Mouse (Mus musculus) testis, adult 2 months (tissue): ENCODE measurements at regions not wholly inside any gene's neighbourhood (a gene's known extent, or its start where the extent isn't known, plus 50 kb on each side); places are given as distances from the start of the nearest gene placed in this dataset.

Experiments
- H3K27ac ChIP-seq: fragments of 200-500 bp; 2 replicates; pipeline ENCODE4 v1.5.1; 2012; ENCODE audit warnings: low read depth, low read length; ENCODE audit not compliant: control insufficient read depth, insufficient read depth
- H3K27me3 ChIP-seq: fragments of 200-500 bp; 2 replicates; pipeline ENCODE4 v1.6.1; 2012; ENCODE audit warnings: mild to moderate bottlenecking, low read length, moderate library complexity; ENCODE audit not compliant: control insufficient read depth, insufficient read depth
- H3K36me3 ChIP-seq: fragments of 200-500 bp; 2 replicates; pipeline ENCODE4 v1.6.1; 2012; ENCODE audit warnings: mild to moderate bottlenecking, low read length; ENCODE audit not compliant: control insufficient read depth, insufficient read depth
- H3K4me1 ChIP-seq: fragments of 200-500 bp; 2 replicates; pipeline ENCODE4 v1.6.1; 2012; ENCODE audit warnings: low read length; ENCODE audit not compliant: control insufficient read depth, insufficient read depth
- H3K4me3 ChIP-seq: fragments of 200-500 bp; 2 replicates; pipeline ENCODE4 v1.5.1; 2012; ENCODE audit warnings: low read depth, mild to moderate bottlenecking, low read length, moderate library complexity, mixed read lengths; ENCODE audit not compliant: control insufficient read depth
- CTCF ChIP-seq: fragments of 200-500 bp; IDR thresholded peaks from 2 replicates; pipeline ENCODE4 v1.5.1; 2012; ENCODE audit warnings: low read depth, mild to moderate bottlenecking, inconsistent platforms, low read length, moderate library complexity; ENCODE audit not compliant: control insufficient read depth, insufficient read depth, insufficient replicate concordance
- POLR2A ChIP-seq: fragments of 200-500 bp; IDR thresholded peaks from 2 replicates; pipeline ENCODE4 v1.6.1; 2012; ENCODE audit warnings: low read depth, mild to moderate bottlenecking, inconsistent platforms, low read length, moderate library complexity; ENCODE audit not compliant: control insufficient read depth

- Histone ChIP-seq H3K27me3 (no peaks in the 10 kb centered on the region), H3K4me3 (no peak overlapping the region), H3K27ac (no peak overlapping the region), H3K36me3 (no peaks in the 10 kb centered on the region), H3K4me1 (peaks cover 2% of the 10 kb centered on the region; the same call in 1 of the 2 replicates)
- TF ChIP-seq CTCF (no peak), POLR2A (no peak)
Observed at GRCm38 (mm10) chr3:149436944-149437343, 446.6 kb upstream of the Adgrl2 start.

GRCm38 (mm10) chr3:149436420-149436819 lies 446.1 kb upstream of the Adgrl2 start:
- H3K27me3 ChIP-seq, result no peaks in the 10 kb centered on the region
- H3K4me3 ChIP-seq, result no peak overlapping the region
- H3K36me3 ChIP-seq, result no peaks in the 10 kb centered on the region
- peaks cover 2% of the 10 kb centered on the region; the same call in 1 of the 2 replicates for H3K4me1 ChIP-seq
- no peak for TF ChIP-seq POLR2A
- no peak for TF ChIP-seq CTCF
- no peak overlapping the region for H3K27ac ChIP-seq

DNA sequence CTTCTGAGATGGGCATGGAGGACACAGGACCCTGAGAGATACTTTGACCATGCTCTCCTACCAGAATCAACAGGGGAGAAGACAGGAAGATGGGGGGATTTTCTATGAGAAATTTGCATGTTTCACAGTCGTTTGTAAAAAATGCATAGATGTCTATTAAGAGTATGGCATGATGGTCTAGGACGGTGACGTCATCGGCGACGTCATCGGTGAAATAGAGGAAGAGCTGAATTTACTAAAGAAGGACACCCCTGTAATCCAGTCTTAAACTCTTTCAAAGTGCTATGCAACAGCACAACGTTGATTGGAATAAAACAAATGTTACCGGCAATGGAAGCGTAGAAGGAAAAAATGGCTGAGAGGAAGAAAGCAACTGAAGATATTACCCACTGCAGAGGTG lies 441.4 kb upstream of the Adgrl2 start:
- no peak for TF ChIP-seq CTCF
- H3K4me3 ChIP-seq, result no peak overlapping the region
- no peak overlapping the region for H3K27ac ChIP-seq
- H3K4me1 ChIP-seq, result no peaks in the 10 kb centered on the region
- no peaks in the 10 kb centered on the region for H3K36me3 ChIP-seq
- H3K27me3 ChIP-seq, result no peaks in the 10 kb centered on the region

DNA sequence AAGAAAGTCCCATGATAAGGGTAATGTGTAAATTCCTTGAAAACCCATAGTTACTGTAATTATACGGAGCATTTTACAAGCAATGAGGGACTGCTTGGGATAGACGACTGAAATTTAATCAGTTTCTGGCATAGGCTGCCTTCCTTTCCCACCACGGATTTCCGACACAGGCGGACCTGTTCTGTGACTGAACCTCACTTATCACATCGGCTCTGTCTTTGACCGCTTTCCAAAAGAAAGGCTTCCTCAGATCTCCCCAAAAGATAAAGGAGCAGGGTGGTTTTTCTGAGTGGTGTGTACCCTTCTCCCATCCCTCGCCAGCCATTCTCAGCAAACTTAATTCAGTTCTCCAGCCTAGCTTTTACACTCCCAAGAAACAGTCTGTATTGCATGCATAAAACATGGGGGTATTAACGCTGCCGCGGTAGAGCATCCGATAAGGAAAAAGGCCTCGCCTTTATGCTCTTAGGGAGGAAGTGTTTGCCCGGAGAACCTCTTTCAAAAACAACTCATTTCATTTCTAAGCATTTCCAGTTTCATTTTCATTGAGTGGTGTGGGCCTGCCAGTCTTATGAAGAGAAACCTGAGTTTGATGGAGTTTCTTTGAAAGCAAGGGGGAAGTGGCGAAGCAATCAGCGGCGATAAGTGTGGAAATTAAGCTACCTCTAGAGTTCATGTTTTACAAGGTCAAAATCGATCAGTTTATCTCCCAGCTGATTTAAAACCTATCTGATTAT lies 435.8 kb upstream of the Adgrl2 start:
- Histone ChIP-seq H3K36me3 (no peaks in the 10 kb centered on the region), H3K4me3 (no peak overlapping the region), H3K27ac (no peak overlapping the region), H3K27me3 (no peaks in the 10 kb centered on the region), H3K4me1 (no peaks in the 10 kb centered on the region)
- TF ChIP-seq POLR2A (no peak), CTCF (no peak)

DNA sequence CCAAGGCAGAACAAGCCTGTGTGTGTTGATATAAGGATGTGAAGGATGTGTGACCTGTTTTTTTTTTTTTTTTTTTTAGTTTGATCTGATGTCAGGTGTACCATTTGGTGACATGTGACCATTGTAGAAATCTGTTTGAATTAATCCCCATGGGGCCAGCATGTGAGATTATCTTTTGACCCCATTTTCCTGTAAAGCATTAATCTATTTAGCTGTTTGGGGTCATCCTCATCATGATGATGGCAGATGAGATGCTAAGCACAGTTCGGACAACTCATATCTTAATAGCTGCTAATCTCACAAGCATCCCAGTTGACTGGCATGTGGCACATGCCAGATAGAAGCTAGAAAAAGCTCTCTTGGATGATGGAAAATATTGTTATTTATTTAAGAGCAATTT lies 434.0 kb upstream of the Adgrl2 start:
- Histone ChIP-seq H3K36me3 (no peaks in the 10 kb centered on the region), H3K4me1 (no peaks in the 10 kb centered on the region), H3K27me3 (no peaks in the 10 kb centered on the region), H3K27ac (no peak overlapping the region), H3K4me3 (no peak overlapping the region)
- TF ChIP-seq CTCF (no peak), POLR2A (no peak)

- H3K27ac ChIP-seq, result no peak overlapping the region
- no peak overlapping the region for H3K4me3 ChIP-seq
- no peaks in the 10 kb centered on the region for H3K36me3 ChIP-seq
- no peaks in the 10 kb centered on the region for H3K4me1 ChIP-seq
- no peak for TF ChIP-seq POLR2A
- TF ChIP-seq CTCF, result no peak
- H3K27me3 ChIP-seq, result no peaks in the 10 kb centered on the region
Observed at GRCm38 (mm10) chr3:149423491-149423890, 433.1 kb upstream of the Adgrl2 start.

DNA sequence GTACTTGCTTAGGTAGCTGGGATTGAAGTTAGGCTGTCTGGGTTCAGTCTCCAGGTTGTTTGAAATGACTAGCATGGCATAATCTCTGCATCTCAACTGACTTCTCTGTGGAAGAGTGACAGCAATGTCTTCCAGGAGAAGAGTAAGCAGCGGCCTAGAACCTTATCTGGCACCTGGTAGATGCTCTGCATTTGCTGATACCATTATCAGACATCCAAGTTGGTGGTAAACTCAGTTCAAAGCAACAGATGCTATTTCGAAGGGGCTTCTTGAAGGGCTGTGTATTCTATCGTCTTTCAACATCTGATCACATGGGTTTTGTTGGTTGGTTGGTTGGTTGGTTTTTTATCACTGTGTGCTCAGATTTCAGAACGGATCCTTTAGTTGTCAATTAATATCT lies 424.7 kb upstream of the Adgrl2 start:
- TF ChIP-seq POLR2A (no peak), CTCF (no peak)
- Histone ChIP-seq H3K27me3 (no peaks in the 10 kb centered on the region), H3K4me3 (no peak overlapping the region), H3K27ac (no peak overlapping the region), H3K4me1 (no peaks in the 10 kb centered on the region), H3K36me3 (no peaks in the 10 kb centered on the region)
